Comparison of ENCODE assay signal across 14 mouse cellular contexts in genomic region chr6:88809091-88810037, GRCm38 (mm10). TPM values are rescaled to one million over a fixed set of nuclear protein-coding genes. Genes with fewer than 3 reads are reported as not detected.
DNase-seq lines count a peak whose midpoint lies in the region; ATAC-seq and TF ChIP-seq lines count a peak whose summit lies in the region.
"Had no signal": no experiment of that assay in that cellular context is flagged by ENCODE, and none has a peak within 500 bp of the region (broad histone marks: within the 10 kb centered on the region; RNA-seq: fewer than 3 reads in every experiment).

No protein-coding gene starts in this region.

- TF ChIP-seq RAD21 in CH12.LX (IDR thresholded peaks at IDR 0.05; ENCODE audit: low read depth, low read length): no peak

- no peak for ATAC-seq in heart, embryonic 13.5 days (ENCODE audit: extremely low read depth, insufficient number of reproducible peaks, low FRiP score, low TSS enrichment)
- ATAC-seq in intestine, embryonic 15.5 days: 0 out of 2 replicates have a peak, but pooled peaks have one; percentile 8

- H3K27me3 ChIP-seq in heart, embryonic 13.5 days (replicated peaks): no peaks in the 10 kb centered on the region
- H3K27me3 ChIP-seq in CH12.LX (replicated peaks): no peaks in the 10 kb centered on the region
- H3K27me3 ChIP-seq in intestine, embryonic 15.5 days (replicated peaks): no peaks in the 10 kb centered on the region
- H3K27me3 ChIP-seq: liver, embryonic 15.5 days had no signal

- no peak overlapping the region for H3K4me3 ChIP-seq in heart, embryonic 13.5 days
- no peak overlapping the region for H3K4me3 ChIP-seq in CH12.LX (replicated peaks in 1 of 3; ENCODE audit: low read depth in 2 of 3, low read length in 2 of 3, poor library complexity in 1 of 3)
- no peak overlapping the region for H3K4me3 ChIP-seq in brown adipose tissue, adult 24 weeks (ENCODE audit: insufficient read depth, low read depth, low read length)
- no peak overlapping the region for H3K4me3 ChIP-seq in intestine, embryonic 15.5 days (replicated peaks)
- H3K4me3 ChIP-seq: liver, embryonic 15.5 days; myocyte had no signal

- in situ Hi-C loops in CH12.LX (cut with MboI; ENCODE audit: low pct_ligation_motif_present, low pct_unique_long_range_greater_than_20kb, low sequenced_read_pairs): no loop called here

- no peak for TF ChIP-seq POLR2A in CH12.LX (IDR thresholded peaks at IDR 0.05; ENCODE audit: low read depth, low read length)

- dilution Hi-C loops in CH12.LX (cut with MboI; ENCODE audit: extremely low pct_ligation_motif_present, extremely low pct_unique_long_range_greater_than_20kb, low sequenced_read_pairs): no loop called here

- H3K27ac ChIP-seq in heart, embryonic 13.5 days (replicated peaks): 0 out of 2 replicates have a peak overlapping the region, but pooled peaks have one; percentile 5
- peak overlapping the region; percentile 21; the same call in 1 of the 2 replicates for H3K27ac ChIP-seq in CH12.LX (ENCODE audit: insufficient read depth, low read depth)
- H3K27ac ChIP-seq in brown adipose tissue, adult 24 weeks (replicated peaks; ENCODE audit: low read depth, low read length): peak overlapping the region; percentile 95
- peak overlapping the region; percentile 29; the same call in 1 of the 2 replicates for H3K27ac ChIP-seq in intestine, embryonic 15.5 days
- H3K27ac ChIP-seq: liver, embryonic 15.5 days had no signal

- H3K4me2 ChIP-seq in heart, embryonic 13.5 days: no peak overlapping the region
- no peak overlapping the region for H3K4me2 ChIP-seq in CH12.LX (ENCODE audit: insufficient read depth, low read depth, poor library complexity, severe bottlenecking)
- H3K4me2 ChIP-seq in intestine, embryonic 15.5 days (replicated peaks): no peak overlapping the region
- H3K4me2 ChIP-seq: liver, embryonic 15.5 days had no signal

- H3K4me1 ChIP-seq in heart, embryonic 13.5 days: peaks cover 26% of the 10 kb centered on the region
- H3K4me1 ChIP-seq in CH12.LX (ENCODE audit: control insufficient read depth in 1 of 2, insufficient read depth in 2 of 2): peaks cover 38 to 78% of the 10 kb centered on the region in 2 experiments
- H3K4me1 ChIP-seq in brown adipose tissue, adult 24 weeks (ENCODE audit: control insufficient read depth, insufficient read depth, insufficient read length, low read length): peaks cover 50% of the 10 kb centered on the region
- peaks cover 17% of the 10 kb centered on the region for H3K4me1 ChIP-seq in intestine, embryonic 15.5 days (replicated peaks)

- no peak for TF ChIP-seq EP300 in CH12.LX (IDR thresholded peaks at IDR 0.05; ENCODE audit: low read length)

- H3K36me3 ChIP-seq in heart, embryonic 13.5 days: no peaks in the 10 kb centered on the region
- H3K36me3 ChIP-seq in CH12.LX (replicated peaks in 1 of 2; ENCODE audit: control insufficient read depth in 1 of 2, insufficient read depth in 1 of 2, low read length in 1 of 2): peaks cover 61 to 90% of the 10 kb centered on the region in 2 experiments
- no peaks in the 10 kb centered on the region for H3K36me3 ChIP-seq in intestine, embryonic 15.5 days

- H3K9ac ChIP-seq in heart, embryonic 13.5 days: peak overlapping the region; percentile 41; the same call in 1 of the 2 replicates
- H3K9ac ChIP-seq in CH12.LX (ENCODE audit: insufficient read depth, low read depth): no peak overlapping the region
- no peak overlapping the region for H3K9ac ChIP-seq in intestine, embryonic 15.5 days
- H3K9ac ChIP-seq: liver, embryonic 15.5 days had no signal

- no peak for DNase-seq in heart, adult 18-20 months
- DNase-seq in CH12.LX (ENCODE audit: extremely low read depth): no peak
- DNase-seq in T-cell, adult 2 months (ENCODE audit: low spot score): no peak
- DNase-seq in kidney, adult 11 months: no peak
- DNase-seq in gastrocnemius, postnatal 25 days: no peak
- DNase-seq: cerebellum, adult 8-10 months; kidney, adult 9 months; right cerebral cortex, postnatal 25 days; thymus, postnatal 36 days had no signal

- no peak for TF ChIP-seq CTCF in CH12.LX (conservative IDR thresholded peaks at IDR 0.05 in 1 of 2, IDR thresholded peaks at IDR 0.05 in 1 of 2; ENCODE audit: low read depth in 2 of 2, low read length in 2 of 2)

- H3K9me3 ChIP-seq in heart, embryonic 13.5 days: no peaks in the 10 kb centered on the region
- no peaks in the 10 kb centered on the region for H3K9me3 ChIP-seq in CH12.LX (replicated peaks; ENCODE audit: low read length)
- no peaks in the 10 kb centered on the region for H3K9me3 ChIP-seq in intestine, embryonic 15.5 days
- H3K9me3 ChIP-seq: liver, embryonic 15.5 days had no signal

- 50% methylated on average over 23 of the region's 23 CpGs for WGBS in heart, embryonic 13.5 days
- WGBS in intestine, embryonic 15.5 days: 51% methylated on average over 23 of the region's 23 CpGs

- peaks cover 7% of the 10 kb centered on the region for H3K79me2 ChIP-seq in CH12.LX (replicated peaks; ENCODE audit: control insufficient read depth, extremely low read depth, insufficient read depth, poor library complexity, severe bottlenecking)

TF ChIP-seq in CH12.LX, 34 proteins besides CTCF, POLR2A, EP300 and RAD21:
- TF ChIP-seq MAFK (IDR thresholded peaks at IDR 0.05; ENCODE audit: insufficient replicate concordance, low read length) (no peak), MEF2A (IDR thresholded peaks at IDR 0.05; ENCODE audit: borderline replicate concordance, low read depth, low read length) (no peak), ZNF384 (IDR thresholded peaks at IDR 0.05; ENCODE audit: low read depth, low read length) (no peak), NRF1 (IDR thresholded peaks at IDR 0.05; ENCODE audit: low read depth, low read length) (no peak), PAX5 (IDR thresholded peaks at IDR 0.05; ENCODE audit: low read length) (no peak), ZC3H11A (IDR thresholded peaks at IDR 0.05; ENCODE audit: low read depth, low read length) (no peak), IRF4 (IDR thresholded peaks at IDR 0.05; ENCODE audit: low read depth, low read length) (no peak), JUND (conservative IDR thresholded peaks at IDR 0.05; ENCODE audit: low read depth, low read length) (no peak), MAZ (IDR thresholded peaks at IDR 0.05; ENCODE audit: low read depth, low read length) (no peak), MAX (IDR thresholded peaks at IDR 0.05; ENCODE audit: low read length) (no peak), HCFC1 (IDR thresholded peaks at IDR 0.05; ENCODE audit: low read depth, low read length) (no peak)

RNA-seq across cellular contexts. Expression of gene Abtb1, which starts 32.4 kb away (rescaled TPM):
- polyA plus RNA-seq in heart, embryonic 13.5 days (2015; fragmentation: Nextera tagmentation; extraction: Ambion mirVana): 23.7 and 26.0 TPM in 2 replicates
- 10 to 100 TPM; 22.0 to 25.3 TPM for total RNA-seq in heart, adult 18-20 months (2021)
- total RNA-seq in CH12.LX (2012; rRNA removed) (11.2 and 18.4 TPM in 2 replicates), CH12.LX (2014; rRNA removed) (13.0 and 14.9 TPM in 2 replicates)
- 17.8 and 20.8 TPM in 2 replicates for polyA plus RNA-seq in CH12.LX (2012; ENCODE audit: insufficient read length, low read depth)
- polyA plus RNA-seq in brown adipose tissue, adult 24 weeks (2012; ENCODE audit: insufficient read depth, insufficient read length, missing spikeins): 8.6 and 12.6 TPM in 2 replicates
- 24.2 and 25.0 TPM in 2 replicates for polyA plus RNA-seq in intestine, embryonic 15.5 days (2015; fragmentation: Nextera tagmentation; extraction: Ambion mirVana)
- 10 to 100 TPM; 14.4 to 17.3 TPM for total RNA-seq in gastrocnemius, postnatal 25 days (2021)

Comparison
In these comparisons a context has a peak if more than half of its experiments do, and no peak if none do; other contexts are left out.
1. H3K27ac ChIP-seq: peak in every context shown above with its lines; median percentile 95 in brown adipose tissue, adult 24 weeks; 29 in intestine, embryonic 15.5 days; 21 in CH12.LX; 5 in heart, embryonic 13.5 days.